Mouse (Mus musculus): ENCODE data around the gene Optc.

- TF ChIP-seq CTCF (IDR thresholded peaks at IDR 0.05; ENCODE audit: borderline replicate concordance, insufficient read depth, low read depth, low read length), result no peak
- TF ChIP-seq POLR2A (IDR thresholded peaks at IDR 0.05; ENCODE audit: borderline replicate concordance, insufficient read depth, low read length), result no peak
These were observed 28.9 kb downstream of the Optc start for GRCm38 (mm10) chr1:133878825-133879423.

All from cerebellum, adult 2 months (tissue).